Mouse (Mus musculus) stomach, embryonic 14.5 days (tissue): Measurements from ENCODE around the gene Hspa12a. TPM values are rescaled to one million over a fixed set of nuclear protein-coding genes. Genes with fewer than 3 reads are reported as not detected.

Experiments used
- ATAC-seq: fragments of 200-750 bp; cut with Nextera tagmentation; 2 replicates; pipeline ENCODE4 v1.8.0; 2017; ENCODE audit warnings: low read depth, moderate TSS enrichment; ENCODE audit not compliant: insufficient number of reproducible peaks, insufficient read depth, low FRiP score
- H3K27ac ChIP-seq: fragments of 300-500 bp; sonication (generic); 2 replicates; pipeline ENCODE4 v1.5.1; 2014; ENCODE audit warnings: mild to moderate bottlenecking, low read length, moderate library complexity, mixed read lengths
- H3K27me3 ChIP-seq: fragments of 300-500 bp; sonication (generic); 2 replicates; pipeline ENCODE4 v1.6.1; 2014; ENCODE audit warnings: low read length, control low read depth, mixed read lengths; ENCODE audit not compliant: control insufficient read depth, insufficient read depth
- H3K36me3 ChIP-seq: fragments of 300-500 bp; sonication (generic); 2 replicates; pipeline ENCODE4 v1.6.1; 2014; ENCODE audit warnings: mild to moderate bottlenecking, control low read depth, low read length, moderate library complexity, mixed read lengths; ENCODE audit not compliant: control insufficient read depth, insufficient read depth
- H3K4me1 ChIP-seq: fragments of 300-500 bp; sonication (generic); 2 replicates; pipeline ENCODE4 v1.6.1; 2014; ENCODE audit warnings: low read length, control low read depth, mixed read lengths; ENCODE audit not compliant: control insufficient read depth, insufficient read depth
- H3K4me2 ChIP-seq: fragments of 300-500 bp; sonication (generic); replicated peaks from 2 replicates; pipeline ENCODE4 v1.6.1; 2014; ENCODE audit warnings: low read depth, low read length, control low read depth
- H3K4me3 ChIP-seq: fragments of 300-500 bp; sonication (generic); 2 replicates; pipeline ENCODE4 v1.5.1; 2014; ENCODE audit warnings: low read depth, low read length, control low read depth
- H3K9ac ChIP-seq: fragments of 300-500 bp; sonication (generic); replicated peaks from 2 replicates; pipeline ENCODE4 v1.6.1; 2014; ENCODE audit warnings: low read depth, mild to moderate bottlenecking, control low read depth, low read length, moderate library complexity, mixed read lengths
- H3K9me3 ChIP-seq: fragments of 300-500 bp; sonication (generic); 2 replicates; pipeline ENCODE4 v1.6.1; 2016; ENCODE audit warnings: low read depth, low read length, control low read depth; ENCODE audit not compliant: control insufficient read depth
- WGBS: fragments of 180-500 bp; shearing (Covaris S2); extraction: QIAGEN DNeasy Blood & Tissue Kit; methylation state at CpG from one replicate; pipeline ENCODE4 v1.1.7; 2014; 5-methylcytosine and 5-hydroxymethylcytosine counted together
- polyA plus RNA-seq: library from polyadenylated mRNA; unstranded; fragments of >200 nt; fragmentation: Nextera tagmentation; extraction: Ambion mirVana; gene quantifications from 2 replicates; pipeline ENCODE4 v1.2.1, GENCODE M21; 2014

The Hspa12a gene
- polyA plus RNA-seq, 1 experiment from 2014 or later = 5.0 TPM

GRCm38 (mm10) chr19:58879330-58879957 is 64.0 kb downstream of the Hspa12a start:
- Histone ChIP-seq H3K9ac (no peak overlapping the region), H3K4me1 (peaks cover 4% of the 10 kb centered on the region; the same call in 1 of the 2 replicates), H3K27me3 (no peaks in the 10 kb centered on the region), H3K4me2 (no peak overlapping the region), H3K4me3 (no peak overlapping the region), H3K36me3 (no peaks in the 10 kb centered on the region), H3K9me3 (no peaks in the 10 kb centered on the region), H3K27ac (no peak overlapping the region)
- no peak for ATAC-seq
- 84% methylated on average over 7 of the region's 7 CpGs for WGBS

GRCm38 (mm10) chr19:58878560-58878959 is 64.9 kb downstream of the Hspa12a start:
- Histone ChIP-seq H3K9me3 (no peaks in the 10 kb centered on the region), H3K9ac (no peak overlapping the region), H3K4me2 (no peak overlapping the region), H3K27me3 (no peaks in the 10 kb centered on the region), H3K36me3 (no peaks in the 10 kb centered on the region), H3K27ac (no peak overlapping the region), H3K4me1 (peaks cover 4% of the 10 kb centered on the region; the same call in 1 of the 2 replicates), H3K4me3 (no peak overlapping the region)
- no peak for ATAC-seq
- WGBS = 53% methylated on average over 2 of the region's 2 CpGs

DNA sequence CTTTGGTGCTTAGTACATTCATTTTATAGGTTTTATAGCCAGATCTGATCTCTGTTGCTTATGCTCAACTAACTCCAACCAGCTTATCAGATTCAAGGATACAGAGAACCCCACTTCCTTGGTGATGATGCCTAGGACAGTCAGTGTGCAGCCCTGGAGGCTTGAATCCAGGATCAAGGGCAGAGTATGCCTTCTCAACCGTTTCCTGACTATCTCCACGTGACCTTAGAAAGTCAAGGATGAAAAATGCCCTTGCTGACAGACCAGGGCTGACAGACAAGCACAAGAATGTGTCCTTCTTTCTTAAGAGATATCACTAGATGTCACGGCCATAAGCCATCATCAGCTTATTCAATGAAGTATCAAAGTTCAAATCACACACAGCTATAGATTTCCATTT is 69.9 kb downstream of the Hspa12a start:
- 67% methylated on average over 3 of the region's 3 CpGs for WGBS
- Histone ChIP-seq H3K36me3 (no peaks in the 10 kb centered on the region), H3K4me1 (peaks cover 3% of the 10 kb centered on the region; the same call in 1 of the 2 replicates), H3K9me3 (no peaks in the 10 kb centered on the region), H3K27ac (no peak overlapping the region), H3K4me2 (no peak overlapping the region), H3K9ac (no peak overlapping the region), H3K27me3 (no peaks in the 10 kb centered on the region), H3K4me3 (no peak overlapping the region)
- ATAC-seq = no peak

DNA sequence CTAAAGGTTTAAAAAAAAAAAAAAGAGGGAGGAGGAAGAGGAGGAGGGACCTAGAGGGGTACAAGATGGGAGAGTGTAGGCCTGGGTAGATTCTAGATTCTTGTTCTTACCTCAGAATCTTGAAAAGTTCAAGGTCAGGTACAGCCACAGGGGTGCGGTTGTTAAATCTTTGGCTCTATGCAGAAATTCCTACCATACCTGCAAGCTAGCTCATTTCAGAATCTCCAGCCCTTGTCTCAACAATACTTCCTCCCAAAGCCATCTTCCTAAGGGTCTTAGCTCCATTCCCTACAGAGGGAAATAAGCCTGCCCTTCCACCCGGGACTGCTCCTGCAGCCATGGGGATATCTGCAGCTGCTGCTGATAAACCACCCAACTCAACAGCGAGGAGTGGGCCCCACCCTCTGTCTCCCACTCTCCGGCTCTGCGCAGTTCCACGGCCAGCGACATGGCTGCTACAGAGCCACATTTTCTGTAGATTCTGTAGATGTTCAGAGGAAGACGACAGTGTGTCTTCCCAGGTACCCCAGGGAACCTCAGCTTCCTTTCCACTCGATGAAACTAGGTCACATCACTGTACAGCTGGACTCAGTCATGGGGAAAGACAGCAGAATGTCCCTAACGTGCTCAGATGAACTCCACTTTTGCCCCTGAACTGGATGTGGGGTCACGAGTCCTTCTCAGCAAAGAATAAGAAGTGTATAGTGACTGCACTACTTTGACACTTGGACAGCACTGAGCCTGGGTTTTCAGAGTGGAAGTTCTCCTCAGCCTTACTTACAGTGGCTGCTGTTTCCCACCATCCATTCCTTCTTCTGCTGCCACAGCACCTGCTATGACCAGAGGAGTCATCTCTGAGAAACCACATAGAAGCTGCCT is 70.8 kb downstream of the Hspa12a start:
- H3K27me3 ChIP-seq = no peaks in the 10 kb centered on the region
- no peaks in the 10 kb centered on the region for H3K9me3 ChIP-seq
- no peak overlapping the region for H3K4me2 ChIP-seq
- no peaks in the 10 kb centered on the region for H3K4me1 ChIP-seq
- no peak overlapping the region for H3K4me3 ChIP-seq
- 68% methylated on average over 11 of the region's 11 CpGs for WGBS
- H3K9ac ChIP-seq = no peak overlapping the region
- no peak overlapping the region for H3K27ac ChIP-seq
- ATAC-seq = no peak
- H3K36me3 ChIP-seq = no peaks in the 10 kb centered on the region

DNA sequence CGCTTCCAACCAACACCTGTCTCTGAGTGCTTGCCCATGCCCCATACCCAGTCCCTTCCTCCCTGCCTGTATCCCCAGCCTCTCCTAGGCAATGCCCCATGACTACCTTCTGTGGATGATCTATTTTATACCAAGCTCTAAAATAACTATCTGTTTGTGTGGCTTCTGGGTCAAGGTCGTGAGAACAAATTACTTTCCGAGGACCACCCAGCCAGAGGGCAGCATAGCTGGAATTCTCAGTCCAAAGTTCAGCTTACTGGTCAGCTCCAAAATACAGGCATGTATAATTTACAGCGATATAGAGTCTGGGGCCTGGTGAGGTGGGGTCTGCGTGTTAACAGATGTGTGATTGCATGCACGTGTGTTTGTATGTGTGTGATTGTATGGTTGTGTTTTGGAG is 71.6 kb downstream of the Hspa12a start:
- H3K4me3 ChIP-seq = no peak overlapping the region
- no peaks in the 10 kb centered on the region for H3K4me1 ChIP-seq
- H3K9me3 ChIP-seq = no peaks in the 10 kb centered on the region
- H3K36me3 ChIP-seq = no peaks in the 10 kb centered on the region
- no peak for ATAC-seq
- no peak overlapping the region for H3K9ac ChIP-seq
- no peaks in the 10 kb centered on the region for H3K27me3 ChIP-seq
- no peak overlapping the region for H3K4me2 ChIP-seq
- H3K27ac ChIP-seq = no peak overlapping the region
- WGBS = 47% methylated on average over 6 of the region's 6 CpGs

GRCm38 (mm10) chr19:58866651-58867050 is 76.8 kb downstream of the Hspa12a start:
- no peaks in the 10 kb centered on the region for H3K36me3 ChIP-seq
- H3K4me1 ChIP-seq = no peaks in the 10 kb centered on the region
- no peak overlapping the region for H3K27ac ChIP-seq
- ATAC-seq = no peak; the same call in 1 of the 2 replicates
- H3K4me3 ChIP-seq = no peak overlapping the region
- H3K27me3 ChIP-seq = no peaks in the 10 kb centered on the region
- H3K9me3 ChIP-seq = no peaks in the 10 kb centered on the region
- 36% methylated on average over 4 of the region's 4 CpGs for WGBS
- H3K9ac ChIP-seq = no peak overlapping the region
- no peak overlapping the region for H3K4me2 ChIP-seq

GRCm38 (mm10) chr19:58865224-58865623 is 78.2 kb downstream of the Hspa12a start:
- Histone ChIP-seq H3K4me2 (no peak overlapping the region), H3K9me3 (no peaks in the 10 kb centered on the region), H3K4me3 (no peak overlapping the region), H3K4me1 (no peaks in the 10 kb centered on the region; the same call in 1 of the 2 replicates), H3K36me3 (no peaks in the 10 kb centered on the region), H3K27me3 (no peaks in the 10 kb centered on the region), H3K9ac (no peak overlapping the region), H3K27ac (no peak overlapping the region)
- ATAC-seq = no peak
- WGBS = 40% methylated on average over 5 of the region's 5 CpGs

- WGBS = 100% methylated on average over 1 of the region's 1 CpGs
- no peak for ATAC-seq
- H3K9me3 ChIP-seq = no peaks in the 10 kb centered on the region
Measured at GRCm38 (mm10) chr19:58864006-58864573, 79.4 kb downstream of the Hspa12a start.

More at GRCm38 (mm10) chr19:58864006-58864573, 79.4 kb downstream of the Hspa12a start:
- H3K27ac ChIP-seq = no peak overlapping the region
- no peak overlapping the region for H3K9ac ChIP-seq
- H3K4me3 ChIP-seq = no peak overlapping the region
- peaks cover 5% of the 10 kb centered on the region for H3K4me1 ChIP-seq
- no peaks in the 10 kb centered on the region for H3K36me3 ChIP-seq
- no peak overlapping the region for H3K4me2 ChIP-seq
- H3K27me3 ChIP-seq = no peaks in the 10 kb centered on the region
